Mouse (Mus musculus): ENCODE measurements at regions not wholly inside any gene's neighbourhood (a gene's known extent, or its start where the extent isn't known, plus 50 kb on each side); places are given as distances from the start of the nearest gene placed in this dataset.
"Not testable (repeated sequence)": the region's sequence is repeated elsewhere in the genome, so short reads cannot be mapped to it uniquely, and the experiment has no call there.

GRCm38 (mm10) chr16:42416673-42417072 lies 76.2 kb upstream of the Gap43 start:
- ATAC-seq (replicated peaks; ENCODE audit: poor library complexity, severe bottlenecking), result no peak

GRCm38 (mm10) chr16:42412031-42412430 lies 71.6 kb upstream of the Gap43 start:
- not testable (repeated sequence) for ATAC-seq (replicated peaks; ENCODE audit: poor library complexity, severe bottlenecking)

- no peak for ATAC-seq (replicated peaks; ENCODE audit: poor library complexity, severe bottlenecking)
Observed at GRCm38 (mm10) chr16:42396596-42396995, 56.1 kb upstream of the Gap43 start.
